Mouse (Mus musculus): ENCODE data around the gene Edc3. TPM values are rescaled to one million over a fixed set of nuclear protein-coding genes. Genes with fewer than 3 reads are reported as not detected.

The Edc3 gene
- polyA plus RNA-seq, 1 experiment from 2014 or later, result 13.8 TPM

DNA sequence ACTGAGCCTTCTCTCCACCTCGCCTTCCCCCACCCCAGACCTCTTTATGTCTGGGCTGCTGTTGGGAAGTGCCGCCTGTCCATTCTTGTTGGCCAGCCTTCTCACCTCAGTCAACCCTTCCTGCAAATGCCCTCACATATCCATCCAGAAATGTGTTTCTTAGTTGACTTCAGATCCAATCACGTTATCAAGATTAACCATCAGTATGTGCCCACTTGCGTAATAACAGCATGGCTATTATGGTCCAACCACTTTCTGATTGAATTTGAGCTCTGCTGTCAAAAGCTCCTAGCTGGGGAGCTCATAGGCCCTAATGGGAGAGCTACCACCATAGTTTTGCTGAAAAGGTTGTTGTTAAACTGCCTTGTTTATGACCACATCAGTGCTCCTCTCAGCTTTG is 37.3 kb upstream of the Edc3 start:
- no peak overlapping the region for H3K4me2 ChIP-seq
- ATAC-seq (ENCODE audit: insufficient read depth), result no peak
- no peak overlapping the region for H3K9ac ChIP-seq
- H3K4me3 ChIP-seq (replicated peaks), result no peak overlapping the region
- no peaks in the 10 kb centered on the region for H3K9me3 ChIP-seq (replicated peaks)
- WGBS (ENCODE audit: insufficient replicate concordance), result 73% methylated on average over 4 of the region's 4 CpGs
- H3K36me3 ChIP-seq (replicated peaks), result no peaks in the 10 kb centered on the region
- peaks cover 3% of the 10 kb centered on the region; the same call in 1 of the 2 replicates for H3K27me3 ChIP-seq
- peak overlapping the region; percentile 69 for H3K27ac ChIP-seq (replicated peaks)
- peaks cover 8% of the 10 kb centered on the region for H3K4me1 ChIP-seq (replicated peaks)

DNA sequence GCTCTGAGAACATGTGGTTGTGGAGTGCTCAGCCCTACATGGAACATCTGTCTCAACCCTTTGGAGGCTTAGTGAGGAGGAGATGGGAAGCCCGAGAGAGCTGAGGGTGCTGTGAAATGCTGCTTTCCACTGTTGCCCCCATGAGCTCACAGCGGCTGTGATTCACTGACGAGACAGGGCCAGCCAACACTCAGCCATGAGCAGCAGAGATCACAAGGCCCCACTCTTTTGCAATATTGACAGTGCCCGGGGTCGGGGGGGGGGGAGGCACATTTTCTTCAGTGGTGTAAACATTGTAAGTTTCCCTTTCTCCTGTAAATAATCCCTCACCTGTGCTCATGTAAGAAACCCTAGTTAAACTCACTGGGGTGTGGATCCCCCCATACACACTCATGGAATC is 36.8 kb upstream of the Edc3 start:
- H3K27ac ChIP-seq (replicated peaks), result peak overlapping the region; percentile 69
- H3K4me3 ChIP-seq (replicated peaks), result no peak overlapping the region
- H3K9ac ChIP-seq, result no peak overlapping the region
- H3K9me3 ChIP-seq (replicated peaks), result no peaks in the 10 kb centered on the region
- peaks cover 3% of the 10 kb centered on the region; the same call in 1 of the 2 replicates for H3K27me3 ChIP-seq
- no peak overlapping the region for H3K4me2 ChIP-seq
- 59% methylated on average over 5 of the region's 5 CpGs for WGBS (ENCODE audit: insufficient replicate concordance)
- no peaks in the 10 kb centered on the region for H3K36me3 ChIP-seq (replicated peaks)
- peaks cover 8% of the 10 kb centered on the region for H3K4me1 ChIP-seq (replicated peaks)
- ATAC-seq (ENCODE audit: insufficient read depth), result peak; percentile 58; the same call in 1 of the 2 replicates

DNA sequence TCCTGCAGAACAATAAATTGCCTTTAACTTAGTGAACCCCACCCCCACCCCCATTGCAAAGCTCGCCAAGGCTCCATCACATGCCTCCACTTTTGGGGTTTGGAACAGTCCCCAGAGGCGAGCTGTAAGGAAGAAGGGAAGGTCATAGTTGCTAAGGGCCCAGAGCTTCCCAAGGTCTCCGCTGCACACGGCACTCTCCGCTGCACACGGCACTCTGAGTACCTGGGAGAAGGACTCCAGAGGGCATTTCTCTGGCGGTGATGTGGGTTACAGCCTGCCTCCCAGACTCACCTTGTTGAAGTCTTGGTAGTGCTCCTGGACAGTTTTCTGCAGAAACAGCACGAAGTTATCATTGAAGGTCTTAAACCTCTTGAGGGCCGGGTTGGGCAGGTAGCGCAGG is 26.9 kb upstream of the Edc3 start:
- no peak overlapping the region for H3K4me2 ChIP-seq
- H3K36me3 ChIP-seq (replicated peaks), result no peaks in the 10 kb centered on the region
- H3K9me3 ChIP-seq (replicated peaks), result no peaks in the 10 kb centered on the region
- H3K9ac ChIP-seq, result no peak overlapping the region
- no peak for ATAC-seq (ENCODE audit: insufficient read depth)
- 71% methylated on average over 10 of the region's 10 CpGs for WGBS (ENCODE audit: insufficient replicate concordance)
- H3K27ac ChIP-seq (replicated peaks), result no peak overlapping the region
- no peaks in the 10 kb centered on the region for H3K4me1 ChIP-seq (replicated peaks)
- no peaks in the 10 kb centered on the region; the same call in 1 of the 2 replicates for H3K27me3 ChIP-seq
- no peak overlapping the region for H3K4me3 ChIP-seq (replicated peaks)

DNA sequence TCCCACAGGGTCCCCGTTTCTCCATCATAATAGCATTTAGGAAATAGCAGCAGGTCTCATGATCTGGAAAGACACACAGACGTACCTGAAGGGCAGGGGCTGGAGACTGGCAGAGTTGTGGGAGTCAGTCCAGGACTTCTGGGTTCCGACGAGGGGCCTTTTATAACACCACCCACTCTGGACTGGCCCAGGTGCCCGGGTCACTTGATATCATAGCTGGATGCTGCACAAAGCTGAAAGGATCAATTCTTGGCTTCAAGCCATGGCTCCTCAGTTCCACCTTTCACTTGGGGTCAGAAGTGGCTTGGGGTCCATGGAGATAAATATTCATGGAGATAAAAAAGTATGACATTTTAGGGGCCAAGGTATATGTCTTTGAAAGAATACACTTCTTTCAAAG is 24.8 kb upstream of the Edc3 start, which contains the start of gene Cyp1a2:
TSS of gene Cyp1a2 (minus strand) at position 184 of the 400 bp plus-strand sequence.
- WGBS (ENCODE audit: insufficient replicate concordance), result 49% methylated on average over 5 of the region's 5 CpGs

DNA sequence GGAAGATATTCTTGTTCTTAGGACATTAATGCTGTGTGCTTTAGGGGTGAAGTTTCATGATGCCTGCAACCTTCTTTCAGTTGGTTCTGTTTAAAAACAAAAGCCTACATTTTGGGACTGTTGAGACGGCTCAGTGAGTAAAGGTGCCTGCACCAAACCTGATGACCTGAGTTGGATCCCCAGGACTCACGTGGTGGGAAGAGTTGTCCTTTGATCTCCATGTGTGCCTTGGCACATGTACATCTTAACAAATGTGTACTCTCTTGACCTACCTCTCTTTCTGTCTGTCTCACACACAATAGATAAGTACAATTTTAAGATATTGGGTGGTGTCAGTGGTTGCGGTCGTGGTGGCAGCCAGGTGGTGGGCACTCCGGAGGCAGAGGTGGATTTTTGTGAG is 22.3 kb upstream of the Edc3 start:
- no peak overlapping the region for H3K27ac ChIP-seq (replicated peaks)
- 59% methylated on average over 5 of the region's 5 CpGs for WGBS (ENCODE audit: insufficient replicate concordance)
- H3K4me2 ChIP-seq, result no peak overlapping the region
- ATAC-seq (ENCODE audit: insufficient read depth), result no peak
- no peaks in the 10 kb centered on the region for H3K4me1 ChIP-seq (replicated peaks)
- no peaks in the 10 kb centered on the region for H3K36me3 ChIP-seq (replicated peaks)
- H3K9me3 ChIP-seq (replicated peaks), result no peaks in the 10 kb centered on the region
- no peaks in the 10 kb centered on the region; the same call in 1 of the 2 replicates for H3K27me3 ChIP-seq
- no peak overlapping the region for H3K4me3 ChIP-seq (replicated peaks)
- H3K9ac ChIP-seq, result no peak overlapping the region

More for the DNA sequence above, 24.8 kb upstream of the Edc3 start, which contains the start of gene Cyp1a2:
- no peak for ATAC-seq (ENCODE audit: insufficient read depth)
- no peaks in the 10 kb centered on the region; the same call in 1 of the 2 replicates for H3K27me3 ChIP-seq
- no peak within 1 kb of the TSS for H3K9ac ChIP-seq
- no peak within 1 kb of the TSS for H3K27ac ChIP-seq (replicated peaks)
- no peaks in the 10 kb centered on the region for H3K4me1 ChIP-seq (replicated peaks)
- no peak within 1 kb of the TSS for H3K4me2 ChIP-seq
- no peak within 1 kb of the TSS for H3K4me3 ChIP-seq (replicated peaks)
- no peaks in the 10 kb centered on the region for H3K36me3 ChIP-seq (replicated peaks)
- H3K9me3 ChIP-seq (replicated peaks), result no peaks in the 10 kb centered on the region

DNA sequence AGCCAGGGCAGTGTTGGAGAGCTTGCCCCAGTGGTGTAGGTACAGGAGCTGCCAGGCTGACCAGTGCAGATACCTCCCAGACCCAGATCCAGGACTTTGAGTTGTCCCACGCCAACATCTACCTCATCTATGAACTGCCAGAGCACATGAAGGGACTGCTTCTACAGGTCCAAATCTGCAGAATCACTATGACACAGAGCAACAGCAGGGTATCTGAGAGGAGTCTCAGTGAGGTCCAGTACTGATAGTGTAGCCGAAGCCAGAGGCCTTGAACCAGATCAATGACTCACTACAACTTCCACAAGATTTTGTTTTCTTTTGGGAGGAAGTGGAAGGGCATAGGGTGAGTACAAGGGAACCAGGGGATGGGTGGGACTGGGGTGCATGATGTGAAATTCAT is 20.6 kb upstream of the Edc3 start, which contains the start of gene Cyp1a1:
TSS of gene Cyp1a1 (plus strand) at position 178 of the 400 bp plus-strand sequence.
- Histone ChIP-seq H3K4me2 (no peak within 1 kb of the TSS), H3K27me3 (peaks cover 6% of the 10 kb centered on the region), H3K4me3 (replicated peaks) (no peak within 1 kb of the TSS), H3K9ac (no peak within 1 kb of the TSS), H3K27ac (replicated peaks) (no peak within 1 kb of the TSS), H3K9me3 (replicated peaks) (no peaks in the 10 kb centered on the region), H3K4me1 (replicated peaks) (no peaks in the 10 kb centered on the region), H3K36me3 (replicated peaks) (no peaks in the 10 kb centered on the region)
- WGBS (ENCODE audit: insufficient replicate concordance), result 74% methylated on average over 2 of the region's 2 CpGs
- ATAC-seq (ENCODE audit: insufficient read depth), result no peak

DNA sequence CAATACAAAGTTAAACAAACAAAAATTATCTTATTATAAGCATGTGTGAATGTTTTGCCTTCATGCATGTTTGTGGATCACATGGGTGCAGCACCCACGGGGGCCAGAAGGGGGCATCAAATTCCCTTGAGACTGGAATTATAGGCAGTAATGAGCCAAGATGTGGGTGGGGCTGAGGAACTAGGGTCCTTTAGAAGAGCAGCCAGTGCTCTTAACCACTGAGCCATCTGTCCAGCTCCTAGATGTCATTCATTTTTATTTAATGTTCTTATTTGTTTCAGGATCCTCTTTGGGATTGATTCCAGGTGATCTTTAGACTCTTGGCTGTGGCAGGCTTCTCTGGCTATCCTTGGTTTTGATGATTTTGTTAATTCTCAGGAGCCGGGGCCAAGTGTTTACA is 20.2 kb upstream of the Edc3 start:
- Histone ChIP-seq H3K4me3 (replicated peaks) (no peak overlapping the region), H3K9me3 (replicated peaks) (no peaks in the 10 kb centered on the region), H3K36me3 (replicated peaks) (no peaks in the 10 kb centered on the region), H3K27ac (replicated peaks) (no peak overlapping the region), H3K9ac (no peak overlapping the region), H3K4me1 (replicated peaks) (no peaks in the 10 kb centered on the region), H3K4me2 (no peak overlapping the region), H3K27me3 (peaks cover 10% of the 10 kb centered on the region)
- ATAC-seq (ENCODE audit: insufficient read depth), result no peak
- 33% methylated on average over 2 of the region's 2 CpGs for WGBS (ENCODE audit: insufficient replicate concordance)

DNA sequence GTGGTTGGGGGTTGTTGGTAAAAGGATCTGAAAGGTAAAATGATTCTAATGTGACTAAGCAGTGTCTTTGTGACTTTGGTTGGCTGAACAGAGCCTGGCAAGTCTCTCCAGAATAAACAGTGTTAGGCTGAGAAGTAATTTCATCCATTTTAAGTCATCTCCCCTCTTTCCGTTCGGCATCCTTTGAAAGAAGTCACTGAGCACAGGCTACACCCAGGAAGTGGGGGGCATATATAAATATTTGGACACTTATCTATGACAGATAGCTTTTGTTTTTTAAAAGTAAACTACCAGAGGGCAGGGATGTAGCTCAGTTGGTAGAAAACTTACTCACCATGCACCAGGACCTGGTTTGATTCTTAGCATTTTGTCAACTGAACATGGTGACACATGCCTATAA is 19.7 kb upstream of the Edc3 start:
- Histone ChIP-seq H3K27ac (replicated peaks) (no peak overlapping the region), H3K9ac (no peak overlapping the region), H3K4me1 (replicated peaks) (no peaks in the 10 kb centered on the region), H3K36me3 (replicated peaks) (no peaks in the 10 kb centered on the region), H3K27me3 (peaks cover 11% of the 10 kb centered on the region), H3K9me3 (replicated peaks) (no peaks in the 10 kb centered on the region), H3K4me3 (replicated peaks) (no peak overlapping the region), H3K4me2 (no peak overlapping the region)
- ATAC-seq (ENCODE audit: insufficient read depth), result no peak
- 59% methylated on average over 2 of the region's 2 CpGs for WGBS (ENCODE audit: insufficient replicate concordance)

DNA sequence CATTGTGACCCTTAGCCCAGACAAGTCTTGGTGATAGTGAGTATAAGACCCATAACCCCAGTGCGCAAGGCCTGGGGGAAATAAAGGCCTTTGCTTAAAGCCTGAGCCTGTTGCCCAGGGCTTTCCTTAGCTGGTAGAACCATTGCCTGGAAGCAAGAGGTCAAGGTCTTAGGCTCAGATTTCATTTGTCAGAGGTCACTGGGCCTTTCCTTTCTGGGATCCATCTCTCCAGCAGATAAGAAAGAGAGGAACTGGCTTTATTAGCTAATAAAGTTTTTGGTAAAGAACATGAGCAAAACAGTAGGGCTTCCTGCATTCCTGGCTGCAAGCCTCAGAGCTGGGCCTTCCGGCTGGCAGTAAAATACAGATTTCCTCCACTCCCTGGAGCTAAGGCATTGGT is 14.2 kb upstream of the Edc3 start:
- Histone ChIP-seq H3K4me3 (replicated peaks) (no peak overlapping the region), H3K27me3 (peaks cover 57% of the 10 kb centered on the region), H3K9me3 (replicated peaks) (no peaks in the 10 kb centered on the region), H3K36me3 (replicated peaks) (no peaks in the 10 kb centered on the region), H3K27ac (replicated peaks) (no peak overlapping the region), H3K4me1 (replicated peaks) (peaks cover 26% of the 10 kb centered on the region), H3K9ac (no peak overlapping the region), H3K4me2 (no peak overlapping the region)
- WGBS (ENCODE audit: insufficient replicate concordance), result 69% methylated on average over 2 of the region's 2 CpGs
- ATAC-seq (ENCODE audit: insufficient read depth), result no peak

DNA sequence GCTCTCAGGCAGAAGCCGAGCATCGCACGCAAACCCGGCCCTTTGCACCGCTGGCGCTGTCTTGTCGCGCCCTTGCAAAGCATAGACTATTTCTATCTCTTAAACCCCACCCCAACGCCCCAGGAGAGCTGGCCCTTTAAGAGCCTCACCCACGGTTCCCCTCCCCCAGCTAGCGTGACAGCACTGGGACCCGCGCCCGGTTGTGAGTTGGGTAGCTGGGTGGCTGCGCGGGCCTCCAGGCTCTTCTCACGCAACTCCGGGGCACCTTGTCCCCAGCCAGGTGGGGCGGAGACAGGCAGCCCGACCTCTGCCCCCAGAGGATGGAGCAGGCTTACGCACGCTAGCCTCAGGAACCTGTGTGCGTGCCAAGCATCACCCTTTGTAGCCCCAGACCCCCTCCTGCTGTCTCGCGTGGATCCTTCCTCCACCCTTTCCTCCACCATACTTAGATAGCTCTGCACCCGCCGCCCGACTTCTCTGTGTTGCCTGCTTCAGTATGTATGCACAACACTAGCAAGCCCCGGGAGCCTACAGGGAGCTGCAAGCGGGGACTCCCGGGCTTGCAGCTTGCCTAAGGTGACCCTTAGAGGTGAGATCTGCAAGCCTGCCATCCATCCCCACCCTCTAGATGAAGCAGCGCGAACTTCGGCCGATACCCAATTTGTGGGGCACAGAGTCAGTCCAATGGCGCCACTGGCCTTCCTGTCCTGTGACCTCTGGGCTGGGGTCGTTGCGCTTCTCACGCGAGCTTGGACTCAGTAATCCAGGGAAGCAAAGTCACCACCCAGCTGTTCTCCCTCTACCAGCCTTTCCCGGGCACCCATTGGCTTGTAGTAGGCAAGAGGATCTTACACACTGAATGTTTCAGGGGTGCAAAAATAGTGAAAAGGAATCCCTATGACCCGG is 11.7 kb upstream of the Edc3 start:
- no peak overlapping the region for H3K27ac ChIP-seq (replicated peaks)
- H3K27me3 ChIP-seq, result peaks cover 57% of the 10 kb centered on the region
- H3K4me3 ChIP-seq (replicated peaks), result peak overlapping the region; percentile 47
- H3K9ac ChIP-seq, result peak overlapping the region; percentile 30; the same call in 1 of the 2 replicates
- H3K9me3 ChIP-seq (replicated peaks), result no peaks in the 10 kb centered on the region
- H3K4me2 ChIP-seq, result peak overlapping the region; percentile 67
- WGBS (ENCODE audit: insufficient replicate concordance), result 3% methylated on average over 42 of the region's 42 CpGs
- H3K4me1 ChIP-seq (replicated peaks), result peaks cover 26% of the 10 kb centered on the region
- no peaks in the 10 kb centered on the region for H3K36me3 ChIP-seq (replicated peaks)
- peak; percentile 49 for ATAC-seq (ENCODE audit: insufficient read depth)

DNA sequence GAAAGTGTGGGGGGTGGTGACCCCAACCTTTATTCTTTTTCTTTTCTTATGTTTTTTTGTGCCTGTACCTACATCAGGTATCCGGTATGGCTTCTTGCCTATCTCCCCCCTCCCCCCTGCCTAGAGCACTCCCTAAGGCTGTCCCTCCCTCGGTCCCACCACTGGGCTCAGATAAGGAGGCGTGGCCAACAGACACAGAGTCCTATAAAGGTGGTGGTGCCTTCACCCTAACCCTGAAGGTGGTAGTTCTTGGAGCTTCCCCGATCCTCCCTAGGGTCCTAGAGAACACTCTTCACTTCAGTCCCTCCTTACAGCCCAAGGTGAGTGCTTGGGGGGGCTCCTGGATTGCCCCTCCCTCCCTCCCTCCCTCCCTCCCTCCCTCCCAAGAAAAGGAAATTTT is 11.0 kb upstream of the Edc3 start:
- no peak for ATAC-seq (ENCODE audit: insufficient read depth)
- Histone ChIP-seq H3K27ac (replicated peaks) (no peak overlapping the region), H3K27me3 (peaks cover 55% of the 10 kb centered on the region), H3K4me1 (replicated peaks) (peaks cover 26% of the 10 kb centered on the region), H3K4me3 (replicated peaks) (no peak overlapping the region), H3K9me3 (replicated peaks) (no peaks in the 10 kb centered on the region), H3K36me3 (replicated peaks) (no peaks in the 10 kb centered on the region), H3K9ac (no peak overlapping the region), H3K4me2 (peak overlapping the region; percentile 67)
- 12% methylated on average over 4 of the region's 4 CpGs for WGBS (ENCODE audit: insufficient replicate concordance)
